Mouse (Mus musculus) midbrain, embryonic 10.5 days (tissue): ENCODE measurements around the gene Cntnap2. TPM values are rescaled to one million over a fixed set of nuclear protein-coding genes. Genes with fewer than 3 reads are reported as not detected.

Experiments used
- DNase-seq: peaks from one replicate; pipeline ENCODE4 v3.0.0-alpha.2; 2017; ENCODE audit warnings: low spot score
- H3K27ac ChIP-seq: fragments of 300-500 bp; sonication (generic); replicated peaks from 2 replicates; pipeline ENCODE4 v1.5.1; 2016; ENCODE audit warnings: mild to moderate bottlenecking
- H3K27me3 ChIP-seq: fragments of 300-500 bp; sonication (generic); 2 replicates; pipeline ENCODE4 v1.6.1; 2016; ENCODE audit warnings: low read depth, mild to moderate bottlenecking; ENCODE audit not compliant: poor library complexity, severe bottlenecking
- H3K36me3 ChIP-seq: fragments of 300-500 bp; sonication (generic); 2 replicates; pipeline ENCODE4 v1.6.1; 2016; ENCODE audit warnings: mild to moderate bottlenecking, moderate library complexity
- H3K4me1 ChIP-seq: fragments of 300-500 bp; sonication (generic); 2 replicates; pipeline ENCODE4 v1.6.1; 2016
- H3K4me3 ChIP-seq: fragments of 300-500 bp; sonication (generic); 2 replicates; pipeline ENCODE4 v1.5.1; 2016; ENCODE audit warnings: mild to moderate bottlenecking, moderate library complexity
- H3K9me3 ChIP-seq: fragments of 300-500 bp; sonication (generic); replicated peaks from 2 replicates; pipeline ENCODE4 v1.6.1; 2016; ENCODE audit warnings: mild to moderate bottlenecking
- WGBS: fragments of 180-500 bp; shearing (Covaris S2); methylation state at CpG from one replicate; pipeline ENCODE4 v1.1.7; 2016; 5-methylcytosine and 5-hydroxymethylcytosine counted together
- polyA plus RNA-seq: library from polyadenylated mRNA; unstranded; fragments of >200 nt; fragmentation: Nextera tagmentation; extraction: Ambion mirVana; gene quantifications from 2 replicates; pipeline ENCODE4 v1.2.1, GENCODE M21; 2016

Cntnap2 gene
- polyA plus RNA-seq, 1 experiment from 2014 or later: 23.2 TPM

GRCm38 (mm10) chr6:45988051-45988450, 928.9 kb downstream of the Cntnap2 start:
- Histone ChIP-seq H3K4me1 (no peaks in the 10 kb centered on the region), H3K9me3 (no peaks in the 10 kb centered on the region), H3K4me3 (no peak overlapping the region), H3K36me3 (no peaks in the 10 kb centered on the region), H3K27me3 (no peaks in the 10 kb centered on the region), H3K27ac (no peak overlapping the region)
- no peak for DNase-seq
- WGBS: 96% methylated on average over 3 of the region's 3 CpGs

GRCm38 (mm10) chr6:45991086-45991485, 931.9 kb downstream of the Cntnap2 start:
- no peak overlapping the region for H3K4me3 ChIP-seq
- H3K27me3 ChIP-seq: no peaks in the 10 kb centered on the region
- H3K36me3 ChIP-seq: no peaks in the 10 kb centered on the region
- no peaks in the 10 kb centered on the region for H3K9me3 ChIP-seq
- H3K4me1 ChIP-seq: no peaks in the 10 kb centered on the region
- no peak overlapping the region for H3K27ac ChIP-seq
- DNase-seq: no peak
- WGBS: 94% methylated on average over 1 of the region's 1 CpGs

GRCm38 (mm10) chr6:46022515-46023143, 963.5 kb downstream of the Cntnap2 start:
- H3K36me3 ChIP-seq: no peaks in the 10 kb centered on the region
- WGBS: 78% methylated on average over 2 of the region's 2 CpGs
- no peak overlapping the region for H3K27ac ChIP-seq
- DNase-seq: no peak
- no peak overlapping the region for H3K4me3 ChIP-seq
- no peaks in the 10 kb centered on the region for H3K27me3 ChIP-seq
- H3K4me1 ChIP-seq: no peaks in the 10 kb centered on the region
- no peaks in the 10 kb centered on the region for H3K9me3 ChIP-seq

GRCm38 (mm10) chr6:46031821-46032594, 972.9 kb downstream of the Cntnap2 start:
- 84% methylated on average over 2 of the region's 2 CpGs for WGBS
- Histone ChIP-seq H3K9me3 (no peaks in the 10 kb centered on the region), H3K27me3 (no peaks in the 10 kb centered on the region)

GRCm38 (mm10) chr6:46033108-46033507, 974.0 kb downstream of the Cntnap2 start:
- DNase-seq: no peak
- Histone ChIP-seq H3K27me3 (no peaks in the 10 kb centered on the region), H3K27ac (no peak overlapping the region), H3K9me3 (no peaks in the 10 kb centered on the region), H3K36me3 (no peaks in the 10 kb centered on the region), H3K4me1 (no peaks in the 10 kb centered on the region), H3K4me3 (no peak overlapping the region)
- WGBS: 76% methylated on average over 2 of the region's 2 CpGs

More at GRCm38 (mm10) chr6:46031821-46032594, 972.9 kb downstream of the Cntnap2 start:
- Histone ChIP-seq H3K4me1 (no peaks in the 10 kb centered on the region), H3K27ac (no peak overlapping the region), H3K36me3 (no peaks in the 10 kb centered on the region), H3K4me3 (no peak overlapping the region)
- DNase-seq: no peak

GRCm38 (mm10) chr6:46040671-46041070, 981.5 kb downstream of the Cntnap2 start:
- Histone ChIP-seq H3K4me1 (no peaks in the 10 kb centered on the region), H3K27me3 (no peaks in the 10 kb centered on the region), H3K27ac (no peak overlapping the region), H3K36me3 (no peaks in the 10 kb centered on the region), H3K9me3 (no peaks in the 10 kb centered on the region), H3K4me3 (no peak overlapping the region)
- DNase-seq: no peak
- 93% methylated on average over 4 of the region's 4 CpGs for WGBS

- H3K27ac ChIP-seq: no peak overlapping the region
- H3K4me3 ChIP-seq: no peak overlapping the region
- H3K27me3 ChIP-seq: peaks cover 5% of the 10 kb centered on the region; the same call in 1 of the 2 replicates
- no peaks in the 10 kb centered on the region for H3K36me3 ChIP-seq
- peak; percentile 13 for DNase-seq
- no peaks in the 10 kb centered on the region for H3K9me3 ChIP-seq
- H3K4me1 ChIP-seq: no peaks in the 10 kb centered on the region; the same call in 1 of the 2 replicates
- WGBS: 43% methylated on average over 2 of the region's 2 CpGs
Measured at GRCm38 (mm10) chr6:46080236-46080635, 1021.1 kb downstream of the Cntnap2 start.

- Histone ChIP-seq H3K36me3 (no peaks in the 10 kb centered on the region), H3K4me1 (no peaks in the 10 kb centered on the region; the same call in 1 of the 2 replicates), H3K9me3 (no peaks in the 10 kb centered on the region), H3K27ac (no peak overlapping the region), H3K4me3 (no peak overlapping the region), H3K27me3 (peaks cover 5% of the 10 kb centered on the region; the same call in 1 of the 2 replicates)
- no peak for DNase-seq
Measured at GRCm38 (mm10) chr6:46081432-46081831, 1022.3 kb downstream of the Cntnap2 start.

- WGBS: 74% methylated on average over 1 of the region's 1 CpGs
- no peak for DNase-seq
- Histone ChIP-seq H3K4me1 (peaks cover 9% of the 10 kb centered on the region), H3K27me3 (no peaks in the 10 kb centered on the region), H3K27ac (no peak overlapping the region), H3K36me3 (no peaks in the 10 kb centered on the region), H3K4me3 (no peak overlapping the region), H3K9me3 (no peaks in the 10 kb centered on the region)
Measured at GRCm38 (mm10) chr6:46143189-46143841, 1084.2 kb downstream of the Cntnap2 start.

- Histone ChIP-seq H3K9me3 (no peaks in the 10 kb centered on the region), H3K4me1 (no peaks in the 10 kb centered on the region), H3K4me3 (no peak overlapping the region), H3K27me3 (no peaks in the 10 kb centered on the region), H3K36me3 (no peaks in the 10 kb centered on the region), H3K27ac (no peak overlapping the region)
- no peak for DNase-seq
- 86% methylated on average over 1 of the region's 1 CpGs for WGBS
Measured at GRCm38 (mm10) chr6:46166837-46167236, 1107.7 kb downstream of the Cntnap2 start.

- H3K4me3 ChIP-seq: no peak overlapping the region
Measured at GRCm38 (mm10) chr6:46197298-46197697, 1138.1 kb downstream of the Cntnap2 start.

GRCm38 (mm10) chr6:46201828-46202227, 1142.7 kb downstream of the Cntnap2 start:
- no peak for DNase-seq
- no peaks in the 10 kb centered on the region for H3K27me3 ChIP-seq
- H3K9me3 ChIP-seq: no peaks in the 10 kb centered on the region
- no peak overlapping the region for H3K27ac ChIP-seq
- 90% methylated on average over 4 of the region's 4 CpGs for WGBS
- no peak overlapping the region for H3K4me3 ChIP-seq
- H3K36me3 ChIP-seq: no peaks in the 10 kb centered on the region
- H3K4me1 ChIP-seq: no peaks in the 10 kb centered on the region

More at GRCm38 (mm10) chr6:46197298-46197697, 1138.1 kb downstream of the Cntnap2 start:
- no peaks in the 10 kb centered on the region for H3K36me3 ChIP-seq
- no peak for DNase-seq
- H3K9me3 ChIP-seq: no peaks in the 10 kb centered on the region
- H3K27ac ChIP-seq: no peak overlapping the region
- WGBS: 93% methylated on average over 2 of the region's 2 CpGs
- H3K27me3 ChIP-seq: no peaks in the 10 kb centered on the region
- H3K4me1 ChIP-seq: no peaks in the 10 kb centered on the region

GRCm38 (mm10) chr6:46205531-46205930, 1146.4 kb downstream of the Cntnap2 start:
- H3K4me3 ChIP-seq: no peak overlapping the region
- H3K36me3 ChIP-seq: no peaks in the 10 kb centered on the region
- no peak overlapping the region for H3K27ac ChIP-seq
- DNase-seq: no peak
- H3K4me1 ChIP-seq: no peaks in the 10 kb centered on the region
- 85% methylated on average over 2 of the region's 2 CpGs for WGBS
- no peaks in the 10 kb centered on the region for H3K27me3 ChIP-seq
- H3K9me3 ChIP-seq: no peaks in the 10 kb centered on the region
